Mouse (Mus musculus) forebrain, embryonic 11.5 days (tissue): ENCODE data around the gene Zfp53. TPM values are rescaled to one million over a fixed set of nuclear protein-coding genes. Genes with fewer than 3 reads are reported as not detected.
"Not testable (repeated sequence)": the region's sequence is repeated elsewhere in the genome, so short reads cannot be mapped to it uniquely, and the experiment has no call there.

Source experiments
- ATAC-seq: fragments of 200-750 bp; cut with Nextera tagmentation; replicated peaks from 2 replicates; pipeline ENCODE4 v1.8.0; 2017; ENCODE audit warnings: moderate TSS enrichment; ENCODE audit not compliant: low FRiP score
- DNase-seq: peaks from one replicate; pipeline ENCODE4 v3.0.0-alpha.2; 2017; ENCODE audit warnings: low spot score
- H3K27ac ChIP-seq: fragments of 300-500 bp; sonication (generic); 2 replicates; pipeline ENCODE4 v1.5.1; 2014; ENCODE audit warnings: low read depth, low read length
- H3K27me3 ChIP-seq: fragments of 300-500 bp; sonication (generic); 2 replicates; pipeline ENCODE4 v1.6.1; 2014; ENCODE audit warnings: mild to moderate bottlenecking, low read length, mixed read lengths; ENCODE audit not compliant: control insufficient read depth, insufficient read depth
- H3K36me3 ChIP-seq: fragments of 300-500 bp; sonication (generic); 2 replicates; pipeline ENCODE4 v1.6.1; 2014; ENCODE audit warnings: mild to moderate bottlenecking, low read length, moderate library complexity, mixed read lengths; ENCODE audit not compliant: control insufficient read depth, insufficient read depth
- H3K4me1 ChIP-seq: fragments of 300-500 bp; sonication (generic); replicated peaks from 2 replicates; pipeline ENCODE4 v1.6.1; 2014; ENCODE audit warnings: low read length, mixed read lengths; ENCODE audit not compliant: control insufficient read depth, insufficient read depth
- H3K4me2 ChIP-seq: fragments of 300-500 bp; sonication (generic); 2 replicates; pipeline ENCODE4 v1.6.1; 2014; ENCODE audit warnings: low read depth, mild to moderate bottlenecking, low read length, moderate library complexity, mixed read lengths; ENCODE audit not compliant: severe bottlenecking
- H3K4me3 ChIP-seq: fragments of 300-500 bp; sonication (generic); 2 replicates; pipeline ENCODE4 v1.5.1; 2014; ENCODE audit warnings: low read depth, low read length
- H3K9ac ChIP-seq: fragments of 300-500 bp; sonication (generic); 2 replicates; pipeline ENCODE4 v1.6.1; 2014; ENCODE audit warnings: low read length
- H3K9me3 ChIP-seq: fragments of 300-500 bp; sonication (generic); 2 replicates; pipeline ENCODE4 v1.6.1; 2016; ENCODE audit warnings: low read length, mixed read lengths; ENCODE audit not compliant: control insufficient read depth
- WGBS: fragments of 180-500 bp; shearing (Covaris S2); extraction: QIAGEN DNeasy Blood & Tissue Kit; methylation state at CpG from one replicate; pipeline ENCODE4 v1.1.7; 2014; 5-methylcytosine and 5-hydroxymethylcytosine counted together
- polyA plus RNA-seq: library from polyadenylated mRNA; unstranded; fragments of >200 nt; fragmentation: Nextera tagmentation; extraction: Ambion mirVana; gene quantifications from 2 replicates; pipeline ENCODE4 v1.2.1, GENCODE M21; 2014

The Zfp53 gene
- polyA plus RNA-seq, 1 experiment from 2014 or later, result 9.6 TPM

DNA sequence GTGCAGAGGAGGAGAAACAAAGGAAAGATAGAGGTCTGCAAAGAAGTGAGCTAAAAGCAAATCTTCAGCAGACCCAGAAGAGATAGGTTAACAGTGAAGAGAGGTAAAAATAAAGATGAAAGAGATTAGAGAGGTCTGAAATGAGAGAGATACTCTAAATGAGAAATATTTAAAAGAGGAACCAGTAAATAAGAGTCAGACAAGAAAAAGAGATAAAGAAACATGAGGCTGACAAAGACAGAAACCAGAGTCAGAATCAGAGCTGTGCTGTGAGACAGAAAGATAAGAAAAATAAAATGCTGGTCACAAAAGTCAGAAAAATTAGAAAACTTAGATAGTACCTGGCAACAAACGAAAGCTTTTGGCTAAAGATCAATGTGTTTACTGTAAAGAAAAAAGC lies 13.5 kb upstream of the Zfp53 start:
- not testable (repeated sequence) for H3K9ac ChIP-seq, DNase-seq, H3K36me3 ChIP-seq, H3K4me1 ChIP-seq, H3K27ac ChIP-seq, ATAC-seq, H3K27me3 ChIP-seq, H3K4me2 ChIP-seq, H3K4me3 ChIP-seq, H3K9me3 ChIP-seq
- 94% methylated on average over 1 of the region's 1 CpGs for WGBS

DNA sequence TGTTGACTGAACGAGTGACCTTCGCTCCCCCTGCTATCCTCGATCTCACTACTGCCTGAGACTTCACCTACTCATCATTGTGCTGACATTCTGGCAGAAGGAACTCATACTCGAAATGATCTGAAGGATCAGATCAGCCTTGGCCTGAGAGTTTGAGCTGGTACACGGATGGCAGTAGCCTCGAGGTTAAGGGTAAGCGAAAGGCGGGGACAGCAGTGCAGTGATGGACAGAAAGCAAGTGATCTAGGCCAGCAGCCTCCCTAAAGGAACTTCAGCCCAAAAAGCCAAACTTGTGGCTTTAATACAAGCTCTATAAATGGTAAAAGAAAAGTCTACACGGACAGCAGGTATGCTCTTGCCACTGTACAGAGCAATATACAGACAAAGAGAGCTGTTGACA lies 12.4 kb upstream of the Zfp53 start:
- ATAC-seq, H3K9ac ChIP-seq, H3K4me2 ChIP-seq, H3K27ac ChIP-seq, DNase-seq, H3K9me3 ChIP-seq, H3K4me3 ChIP-seq, H3K27me3 ChIP-seq, H3K4me1 ChIP-seq, H3K36me3 ChIP-seq: not testable (repeated sequence)
- 93% methylated on average over 4 of the region's 9 CpGs for WGBS

DNA sequence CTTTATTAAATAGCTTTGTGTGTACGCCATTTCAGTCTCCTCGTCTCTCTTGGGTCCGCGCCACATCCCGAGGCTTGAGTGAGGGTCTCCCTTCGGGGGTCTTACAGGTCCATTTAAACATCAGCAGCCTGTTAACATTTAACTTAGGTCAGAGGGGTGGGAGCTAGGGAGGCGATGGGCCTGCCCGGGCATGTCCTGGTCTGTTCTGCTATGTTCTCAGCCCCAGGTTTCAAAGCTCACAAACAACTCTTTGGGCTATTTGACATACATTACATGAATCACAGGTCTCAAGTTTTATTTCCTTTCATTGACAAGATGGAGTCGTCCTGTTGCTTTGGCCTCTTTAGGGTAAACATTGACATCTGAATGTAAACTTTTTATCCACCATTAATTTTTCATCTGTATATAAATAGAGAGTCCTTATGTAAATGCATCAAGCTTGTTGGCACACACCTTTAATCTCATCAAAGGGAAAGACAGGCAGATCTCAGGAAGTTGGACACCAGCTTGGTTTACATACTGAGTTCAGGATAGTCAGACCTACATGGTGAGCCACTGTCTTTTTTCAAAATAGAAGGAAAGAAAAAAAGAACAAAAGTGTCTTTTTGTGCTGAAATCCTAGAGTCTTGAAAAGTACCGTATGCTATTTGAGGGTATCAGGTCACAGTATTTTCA lies 10.6 kb upstream of the Zfp53 start:
- not testable (repeated sequence) for DNase-seq, H3K4me1 ChIP-seq, H3K9ac ChIP-seq, H3K27me3 ChIP-seq, H3K36me3 ChIP-seq, H3K9me3 ChIP-seq, H3K27ac ChIP-seq, H3K4me3 ChIP-seq, ATAC-seq, H3K4me2 ChIP-seq
- 94% methylated on average over 9 of the region's 10 CpGs for WGBS

DNA sequence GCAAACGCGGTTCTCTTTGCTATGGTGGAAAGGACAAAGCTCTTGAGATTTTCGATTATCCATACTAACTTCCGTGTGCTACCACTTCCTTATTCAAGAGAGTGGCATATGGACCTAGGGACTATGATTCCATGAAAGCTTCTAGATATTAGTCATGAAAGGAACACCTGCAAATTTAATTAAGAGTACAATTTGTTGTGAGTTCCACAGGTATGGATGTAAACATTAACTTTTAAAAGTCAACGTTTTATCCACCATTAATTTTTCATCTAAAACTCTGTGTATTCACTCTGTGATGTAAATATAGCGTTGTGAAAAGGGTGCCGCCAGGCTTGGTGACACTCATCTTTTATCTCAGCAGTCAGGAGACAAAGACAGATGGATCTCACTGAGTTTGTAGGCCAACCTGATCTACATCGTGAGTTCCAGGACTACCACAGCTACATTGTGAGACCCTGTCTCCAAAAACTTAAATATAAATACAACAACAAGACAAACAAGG lies 753 bp downstream of the Zfp53 start:
- Histone ChIP-seq H3K4me2 (peak overlapping the region; percentile 63), H3K27ac (no peak overlapping the region), H3K9me3 (no peaks in the 10 kb centered on the region), H3K4me1 (no peaks in the 10 kb centered on the region), H3K36me3 (no peaks in the 10 kb centered on the region), H3K27me3 (no peaks in the 10 kb centered on the region), H3K4me3 (peak overlapping the region; percentile 71), H3K9ac (peak overlapping the region; percentile 76)
- DNase-seq, result no peak
- 24% methylated on average over 8 of the region's 8 CpGs for WGBS
- 0 out of 2 replicates have a peak, but pooled peaks have one; percentile 0 for ATAC-seq

- H3K36me3 ChIP-seq, result no peaks in the 10 kb centered on the region
- ATAC-seq, result no peak
These were observed 12.6 kb downstream of the Zfp53 start for GRCm38 (mm10) chr17:21501365-21501764.

GRCm38 (mm10) chr17:21504524-21504923 lies 15.7 kb downstream of the Zfp53 start:
- H3K27ac ChIP-seq, result no peak overlapping the region
- no peak overlapping the region for H3K4me2 ChIP-seq
- no peak for ATAC-seq
- no peak overlapping the region for H3K4me3 ChIP-seq
- DNase-seq, result no peak
- no peaks in the 10 kb centered on the region for H3K4me1 ChIP-seq
- H3K9me3 ChIP-seq, result no peaks in the 10 kb centered on the region
- WGBS, result 85% methylated on average over 1 of the region's 1 CpGs
- H3K36me3 ChIP-seq, result no peaks in the 10 kb centered on the region
- H3K9ac ChIP-seq, result no peak overlapping the region
- no peaks in the 10 kb centered on the region for H3K27me3 ChIP-seq

More at GRCm38 (mm10) chr17:21501365-21501764, 12.6 kb downstream of the Zfp53 start:
- no peak for DNase-seq
- Histone ChIP-seq H3K9ac (no peak overlapping the region), H3K4me1 (no peaks in the 10 kb centered on the region), H3K4me3 (no peak overlapping the region), H3K9me3 (no peaks in the 10 kb centered on the region), H3K27me3 (no peaks in the 10 kb centered on the region), H3K4me2 (no peak overlapping the region), H3K27ac (no peak overlapping the region)
- 83% methylated on average over 1 of the region's 1 CpGs for WGBS

- no peaks in the 10 kb centered on the region for H3K36me3 ChIP-seq
- DNase-seq, result no peak
- WGBS, result 98% methylated on average over 3 of the region's 3 CpGs
These were observed 17.5 kb downstream of the Zfp53 start for GRCm38 (mm10) chr17:21506258-21506657.

GRCm38 (mm10) chr17:21509756-21510155 lies 21.0 kb downstream of the Zfp53 start:
- Histone ChIP-seq H3K27ac (no peak overlapping the region), H3K27me3 (no peaks in the 10 kb centered on the region), H3K9ac (no peak overlapping the region), H3K4me1 (no peaks in the 10 kb centered on the region), H3K4me3 (no peak overlapping the region), H3K4me2 (no peak overlapping the region), H3K9me3 (no peaks in the 10 kb centered on the region), H3K36me3 (no peaks in the 10 kb centered on the region)
- DNase-seq, result no peak
- no peak for ATAC-seq

More at GRCm38 (mm10) chr17:21506258-21506657, 17.5 kb downstream of the Zfp53 start:
- Histone ChIP-seq H3K9ac (no peak overlapping the region), H3K9me3 (no peaks in the 10 kb centered on the region), H3K27ac (no peak overlapping the region), H3K4me1 (no peaks in the 10 kb centered on the region), H3K27me3 (no peaks in the 10 kb centered on the region), H3K4me2 (no peak overlapping the region), H3K4me3 (no peak overlapping the region)
- ATAC-seq, result no peak
